Mouse (Mus musculus): Measurements from ENCODE around the gene Agpat3. TPM values are rescaled to one million over a fixed set of nuclear protein-coding genes. Genes with fewer than 3 reads are reported as not detected.
A peak's percentile ranks its signal among the peaks of the same experiment; 100 is the strongest.

Agpat3 gene
- polyA plus RNA-seq, 1 experiment from 2014 or later: 38.7 TPM

- no peaks in the 10 kb centered on the region for H3K27me3 ChIP-seq (ENCODE audit: low read depth, poor library complexity, severe bottlenecking)
- no peak overlapping the region for H3K4me3 ChIP-seq
- 75% methylated on average over 3 of the region's 3 CpGs for WGBS
- no peak overlapping the region for H3K27ac ChIP-seq
- DNase-seq (ENCODE audit: low spot score): no peak
- no peaks in the 10 kb centered on the region for H3K9me3 ChIP-seq (replicated peaks)
- H3K36me3 ChIP-seq: peaks cover 58% of the 10 kb centered on the region
- H3K4me1 ChIP-seq: peaks cover 9% of the 10 kb centered on the region; the same call in 1 of the 2 replicates
Measured at GRCm38 (mm10) chr10:78277835-78278234, 74.5 kb downstream of the Agpat3 start.

- DNase-seq (ENCODE audit: low spot score): no peak
- Histone ChIP-seq H3K27me3 (ENCODE audit: low read depth, poor library complexity, severe bottlenecking) (no peaks in the 10 kb centered on the region), H3K27ac (no peak overlapping the region), H3K36me3 (peaks cover 48% of the 10 kb centered on the region), H3K4me3 (no peak overlapping the region), H3K9me3 (replicated peaks) (no peaks in the 10 kb centered on the region), H3K4me1 (peaks cover 13% of the 10 kb centered on the region; the same call in 1 of the 2 replicates)
- WGBS: 94% methylated on average over 4 of the region's 4 CpGs
Measured at GRCm38 (mm10) chr10:78276242-78276641, 76.0 kb downstream of the Agpat3 start.

GRCm38 (mm10) chr10:78272932-78273331 is 79.4 kb downstream of the Agpat3 start:
- Histone ChIP-seq H3K27me3 (ENCODE audit: low read depth, poor library complexity, severe bottlenecking) (no peaks in the 10 kb centered on the region), H3K27ac (peak overlapping the region; percentile 14; the same call in 1 of the 2 replicates), H3K36me3 (peaks cover 29% of the 10 kb centered on the region), H3K4me3 (no peak overlapping the region), H3K9me3 (replicated peaks) (no peaks in the 10 kb centered on the region), H3K4me1 (peaks cover 13% of the 10 kb centered on the region; the same call in 1 of the 2 replicates)
- no peak for DNase-seq (ENCODE audit: low spot score)
- WGBS: 24% methylated on average over 9 of the region's 9 CpGs

GRCm38 (mm10) chr10:78265881-78266280 is 86.4 kb downstream of the Agpat3 start:
- Histone ChIP-seq H3K9me3 (replicated peaks) (no peaks in the 10 kb centered on the region), H3K27me3 (ENCODE audit: low read depth, poor library complexity, severe bottlenecking) (no peaks in the 10 kb centered on the region), H3K27ac (no peak overlapping the region), H3K4me3 (no peak overlapping the region), H3K4me1 (no peaks in the 10 kb centered on the region), H3K36me3 (0 out of 2 replicates have a peak, but pooled peaks cover under 1% of the 10 kb centered on the region)
- no peak for DNase-seq (ENCODE audit: low spot score)
- WGBS: 74% methylated on average over 3 of the region's 3 CpGs

GRCm38 (mm10) chr10:78264735-78265134 is 87.6 kb downstream of the Agpat3 start:
- no peak overlapping the region for H3K4me3 ChIP-seq
- H3K36me3 ChIP-seq: no peaks in the 10 kb centered on the region
- H3K27me3 ChIP-seq (ENCODE audit: low read depth, poor library complexity, severe bottlenecking): no peaks in the 10 kb centered on the region
- 83% methylated on average over 3 of the region's 3 CpGs for WGBS
- no peak overlapping the region for H3K27ac ChIP-seq
- DNase-seq (ENCODE audit: low spot score): no peak
- H3K4me1 ChIP-seq: peaks cover 6% of the 10 kb centered on the region; the same call in 1 of the 2 replicates
- no peaks in the 10 kb centered on the region for H3K9me3 ChIP-seq (replicated peaks)

GRCm38 (mm10) chr10:78260916-78261650 is 91.2 kb downstream of the Agpat3 start:
- Histone ChIP-seq H3K27ac (no peak overlapping the region), H3K36me3 (no peaks in the 10 kb centered on the region)
- 68% methylated on average over 7 of the region's 7 CpGs for WGBS

GRCm38 (mm10) chr10:78260322-78260721 is 92.0 kb downstream of the Agpat3 start:
- H3K4me1 ChIP-seq: peaks cover 6% of the 10 kb centered on the region; the same call in 1 of the 2 replicates
- H3K36me3 ChIP-seq: no peaks in the 10 kb centered on the region
- H3K9me3 ChIP-seq (replicated peaks): no peaks in the 10 kb centered on the region
- H3K4me3 ChIP-seq: no peak overlapping the region
- peaks cover 4% of the 10 kb centered on the region; the same call in 1 of the 2 replicates for H3K27me3 ChIP-seq (ENCODE audit: low read depth, poor library complexity, severe bottlenecking)
- no peak overlapping the region for H3K27ac ChIP-seq
- 33% methylated on average over 5 of the region's 5 CpGs for WGBS
- DNase-seq (ENCODE audit: low spot score): no peak

More at GRCm38 (mm10) chr10:78260916-78261650, 91.2 kb downstream of the Agpat3 start:
- Histone ChIP-seq H3K4me3 (no peak overlapping the region), H3K4me1 (peaks cover 6% of the 10 kb centered on the region; the same call in 1 of the 2 replicates), H3K9me3 (replicated peaks) (no peaks in the 10 kb centered on the region), H3K27me3 (ENCODE audit: low read depth, poor library complexity, severe bottlenecking) (peaks cover 4% of the 10 kb centered on the region; the same call in 1 of the 2 replicates)
- no peak for DNase-seq (ENCODE audit: low spot score)

GRCm38 (mm10) chr10:78259702-78260101 is 92.6 kb downstream of the Agpat3 start:
- H3K27ac ChIP-seq: no peak overlapping the region
- DNase-seq (ENCODE audit: low spot score): no peak

GRCm38 (mm10) chr10:78259230-78259629 is 93.1 kb downstream of the Agpat3 start:
- WGBS: 70% methylated on average over 5 of the region's 5 CpGs
- no peaks in the 10 kb centered on the region for H3K36me3 ChIP-seq
- no peak for DNase-seq (ENCODE audit: low spot score)
- no peak overlapping the region for H3K27ac ChIP-seq
- H3K27me3 ChIP-seq (ENCODE audit: low read depth, poor library complexity, severe bottlenecking): peaks cover 4% of the 10 kb centered on the region; the same call in 1 of the 2 replicates
- no peaks in the 10 kb centered on the region for H3K9me3 ChIP-seq (replicated peaks)
- H3K4me1 ChIP-seq: peaks cover 6% of the 10 kb centered on the region; the same call in 1 of the 2 replicates
- no peak overlapping the region for H3K4me3 ChIP-seq

More at GRCm38 (mm10) chr10:78259702-78260101, 92.6 kb downstream of the Agpat3 start:
- no peaks in the 10 kb centered on the region for H3K36me3 ChIP-seq
- 54% methylated on average over 6 of the region's 6 CpGs for WGBS
- no peaks in the 10 kb centered on the region for H3K9me3 ChIP-seq (replicated peaks)
- peaks cover 4% of the 10 kb centered on the region; the same call in 1 of the 2 replicates for H3K27me3 ChIP-seq (ENCODE audit: low read depth, poor library complexity, severe bottlenecking)
- peaks cover 6% of the 10 kb centered on the region; the same call in 1 of the 2 replicates for H3K4me1 ChIP-seq
- H3K4me3 ChIP-seq: no peak overlapping the region

GRCm38 (mm10) chr10:78258142-78258675 is 94.1 kb downstream of the Agpat3 start:
- no peaks in the 10 kb centered on the region for H3K36me3 ChIP-seq
- H3K9me3 ChIP-seq (replicated peaks): no peaks in the 10 kb centered on the region
- H3K27me3 ChIP-seq (ENCODE audit: low read depth, poor library complexity, severe bottlenecking): peaks cover 4% of the 10 kb centered on the region; the same call in 1 of the 2 replicates
- DNase-seq (ENCODE audit: low spot score): no peak
- H3K4me1 ChIP-seq: peaks cover 6% of the 10 kb centered on the region; the same call in 1 of the 2 replicates
- no peak overlapping the region for H3K4me3 ChIP-seq
- WGBS: 78% methylated on average over 6 of the region's 6 CpGs
- no peak overlapping the region for H3K27ac ChIP-seq

GRCm38 (mm10) chr10:78255646-78256059 is 96.6 kb downstream of the Agpat3 start:
- H3K27me3 ChIP-seq (ENCODE audit: low read depth, poor library complexity, severe bottlenecking): peaks cover 4% of the 10 kb centered on the region; the same call in 1 of the 2 replicates
- H3K9me3 ChIP-seq (replicated peaks): no peaks in the 10 kb centered on the region
- 85% methylated on average over 4 of the region's 4 CpGs for WGBS
- DNase-seq (ENCODE audit: low spot score): no peak
- H3K27ac ChIP-seq: no peak overlapping the region
- no peak overlapping the region for H3K4me3 ChIP-seq
- peaks cover 6% of the 10 kb centered on the region; the same call in 1 of the 2 replicates for H3K4me1 ChIP-seq
- H3K36me3 ChIP-seq: no peaks in the 10 kb centered on the region

- DNase-seq (ENCODE audit: low spot score): no peak
- H3K36me3 ChIP-seq: no peaks in the 10 kb centered on the region
- 86% methylated on average over 3 of the region's 3 CpGs for WGBS
- no peaks in the 10 kb centered on the region for H3K9me3 ChIP-seq (replicated peaks)
- no peak overlapping the region for H3K4me3 ChIP-seq
- no peaks in the 10 kb centered on the region for H3K27me3 ChIP-seq (ENCODE audit: low read depth, poor library complexity, severe bottlenecking)
- H3K4me1 ChIP-seq: peaks cover 22% of the 10 kb centered on the region
- H3K27ac ChIP-seq: no peak overlapping the region
Measured at GRCm38 (mm10) chr10:78247206-78247605, 105.1 kb downstream of the Agpat3 start.

- Histone ChIP-seq H3K9me3 (replicated peaks) (no peaks in the 10 kb centered on the region), H3K27me3 (ENCODE audit: low read depth, poor library complexity, severe bottlenecking) (no peaks in the 10 kb centered on the region), H3K27ac (no peak overlapping the region), H3K4me1 (peaks cover 22% of the 10 kb centered on the region), H3K36me3 (0 out of 2 replicates have a peak, but pooled peaks cover 1% of the 10 kb centered on the region), H3K4me3 (no peak overlapping the region)
- no peak for DNase-seq (ENCODE audit: low spot score)
- 89% methylated on average over 4 of the region's 4 CpGs for WGBS
Measured at GRCm38 (mm10) chr10:78246725-78247124, 105.6 kb downstream of the Agpat3 start.

All from limb, embryonic 10.5 days (tissue).